Mouse (Mus musculus) megakaryocyte, embryonic 14.5 days (primary cell): ENCODE measurements at regions not wholly inside any gene's neighbourhood (a gene's known extent, or its start where the extent isn't known, plus 50 kb on each side); places are given as distances from the start of the nearest gene placed in this dataset.

Experiments
- FLI1 ChIP-seq: IDR thresholded peaks from 2 replicates; pipeline ENCODE4 v1.6.1; 2012; ENCODE audit warnings: low read length, inconsistent platforms, mixed read lengths
- GATA1 ChIP-seq: IDR thresholded peaks from 3 replicates; pipeline ENCODE4 v1.6.1; 2012; ENCODE audit warnings: mixed read lengths, low read length, inconsistent platforms, borderline replicate concordance

GRCm38 (mm10) chr10:99531556-99531955, 227.9 kb downstream of the Csl start:
- no peak for TF ChIP-seq GATA1
- TF ChIP-seq FLI1: no peak
